Mouse (Mus musculus): Measurements from ENCODE around the gene Tspan32.

DNA sequence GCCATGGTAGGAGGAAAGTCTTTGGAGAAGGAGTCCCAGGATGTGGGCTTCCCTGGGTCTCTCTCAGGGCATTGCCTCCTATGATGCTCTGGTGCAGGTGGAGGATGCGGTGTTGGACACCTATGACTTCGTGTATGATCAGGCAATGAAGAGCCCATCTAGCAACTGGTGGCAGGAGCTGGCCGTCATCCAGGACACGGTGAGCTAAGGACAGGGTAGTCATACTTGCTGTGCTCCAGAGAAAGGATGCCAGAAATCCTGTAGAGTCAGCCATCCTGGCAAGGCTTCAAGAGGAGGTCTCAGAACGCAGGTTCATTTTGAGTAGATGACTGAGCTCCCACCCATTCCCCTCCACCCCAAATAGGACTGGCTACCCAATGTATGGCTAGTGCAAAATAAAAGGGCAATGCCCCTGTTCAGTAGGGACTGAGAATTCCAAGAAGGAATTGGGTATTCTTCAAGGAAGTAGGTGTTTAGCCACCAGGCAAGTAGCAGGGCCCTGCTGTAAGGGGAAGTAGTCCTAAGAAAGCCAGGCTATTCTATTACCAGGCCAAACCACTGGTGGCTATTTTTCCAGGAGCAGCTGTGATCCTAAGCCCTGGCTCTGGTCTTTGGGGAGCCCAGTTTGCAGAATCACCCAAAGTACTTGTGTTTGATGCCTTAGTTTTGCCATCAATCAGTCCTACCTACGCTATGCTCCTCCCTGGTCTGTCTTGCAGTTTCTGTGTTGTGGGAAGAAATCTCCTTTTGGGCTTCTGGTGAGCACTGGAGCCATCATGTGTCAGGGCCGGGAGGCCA is 10.2 kb downstream of the Tspan32 start:
- TF ChIP-seq CTCF (IDR thresholded peaks at IDR 0.05; ENCODE audit: control insufficient read depth, insufficient read depth, low read length) (no peak), POLR2A (IDR thresholded peaks at IDR 0.05; ENCODE audit: borderline replicate concordance, control insufficient read depth, low read depth, low read length) (no peak)

Measured in bone marrow, adult 2 months (tissue).